Mouse (Mus musculus): ENCODE measurements around the gene Usp22.

- no peak for TF ChIP-seq TAL1 (IDR thresholded peaks at IDR 0.05; ENCODE audit: low read length)
- TF ChIP-seq GATA1 (IDR thresholded peaks at IDR 0.05; ENCODE audit: low read length): no peak
Measured at GRCm38 (mm10) chr11:61197935-61198334, 23.1 kb upstream of the Usp22 start.
